Mouse (Mus musculus) ES-Bruce4 (cell line): ENCODE measurements around the gene Stox2.

Experiments
- EP300 ChIP-seq: IDR thresholded peaks from 2 replicates; pipeline ENCODE4 v1.6.1; 2011; ENCODE audit warnings: low read depth, low read length; ENCODE audit not compliant: insufficient read depth
- POLR2A ChIP-seq: IDR thresholded peaks from one replicate; pipeline ENCODE4 v1.8.1; 2011; ENCODE audit warnings: low read length; ENCODE audit not compliant: insufficient read depth

- TF ChIP-seq EP300, result no peak
- TF ChIP-seq POLR2A, result no peak
These were observed 225.8 kb downstream of the Stox2 start for GRCm38 (mm10) chr8:47220390-47220789.
